Mouse (Mus musculus): Measurements from ENCODE around the gene Entpd3.

- no peak for TF ChIP-seq CTCF (IDR thresholded peaks at IDR 0.05; ENCODE audit: low read depth)
- no peak for TF ChIP-seq EP300 (optimal IDR thresholded peaks at IDR 0.05)
These were observed 24.0 kb downstream of the Entpd3 start for GRCm38 (mm10) chr9:120563590-120563989.
